Mouse (Mus musculus) liver, embryonic 16.5 days (tissue): ENCODE measurements around the gene Gm42715. TPM values are rescaled to one million over a fixed set of nuclear protein-coding genes. Genes with fewer than 3 reads are reported as not detected.

Source experiments
- ATAC-seq: fragments of 200-750 bp; cut with Nextera tagmentation; 2 replicates; pipeline ENCODE4 v1.8.0; 2017; ENCODE audit warnings: low read depth, mild to moderate bottlenecking, moderate number of reproducible peaks, moderate library complexity
- H3K27ac ChIP-seq: fragments of 300-500 bp; sonication (generic); 2 replicates; pipeline ENCODE4 v1.5.1; 2014; ENCODE audit warnings: mild to moderate bottlenecking, low read length
- H3K27me3 ChIP-seq: fragments of 300-500 bp; sonication (generic); 2 replicates; pipeline ENCODE4 v1.6.1; 2014; ENCODE audit warnings: low read depth, low read length, mixed read lengths; ENCODE audit not compliant: control insufficient read depth, insufficient read depth
- H3K36me3 ChIP-seq: fragments of 300-500 bp; sonication (generic); 2 replicates; pipeline ENCODE4 v1.6.1; 2014; ENCODE audit warnings: mild to moderate bottlenecking; ENCODE audit not compliant: control insufficient read depth, insufficient read depth
- H3K4me1 ChIP-seq: fragments of 300-500 bp; sonication (generic); 2 replicates; pipeline ENCODE4 v1.6.1; 2014; ENCODE audit warnings: low read depth, low read length, mixed read lengths; ENCODE audit not compliant: control insufficient read depth
- H3K4me2 ChIP-seq: fragments of 300-500 bp; sonication (generic); 2 replicates; pipeline ENCODE4 v1.6.1; 2014; ENCODE audit warnings: low read depth, low read length, mixed read lengths
- H3K4me3 ChIP-seq: fragments of 300-500 bp; sonication (generic); 2 replicates; pipeline ENCODE4 v1.5.1; 2014; ENCODE audit warnings: low read depth, mild to moderate bottlenecking, low read length
- H3K9ac ChIP-seq: fragments of 300-500 bp; sonication (generic); 2 replicates; pipeline ENCODE4 v1.6.1; 2014; ENCODE audit warnings: low read depth, low read length
- H3K9me3 ChIP-seq: fragments of 300-500 bp; sonication (generic); replicated peaks from 2 replicates; pipeline ENCODE4 v1.6.1; 2016; ENCODE audit warnings: low read length; ENCODE audit not compliant: control insufficient read depth
- WGBS: fragments of 180-500 bp; shearing (Covaris S2); extraction: QIAGEN DNeasy Blood & Tissue Kit; methylation state at CpG from one replicate; pipeline ENCODE4 v1.1.7; 2014; ENCODE audit not compliant: insufficient replicate concordance; 5-methylcytosine and 5-hydroxymethylcytosine counted together
- polyA plus RNA-seq: library from polyadenylated mRNA; unstranded; fragments of >200 nt; fragmentation: Nextera tagmentation; extraction: Ambion mirVana; gene quantifications from 2 replicates; pipeline ENCODE4 v1.2.1, GENCODE M21; 2015

Gene Gm42715
- polyA plus RNA-seq, 1 experiment from 2014 or later: 5.5 TPM

DNA sequence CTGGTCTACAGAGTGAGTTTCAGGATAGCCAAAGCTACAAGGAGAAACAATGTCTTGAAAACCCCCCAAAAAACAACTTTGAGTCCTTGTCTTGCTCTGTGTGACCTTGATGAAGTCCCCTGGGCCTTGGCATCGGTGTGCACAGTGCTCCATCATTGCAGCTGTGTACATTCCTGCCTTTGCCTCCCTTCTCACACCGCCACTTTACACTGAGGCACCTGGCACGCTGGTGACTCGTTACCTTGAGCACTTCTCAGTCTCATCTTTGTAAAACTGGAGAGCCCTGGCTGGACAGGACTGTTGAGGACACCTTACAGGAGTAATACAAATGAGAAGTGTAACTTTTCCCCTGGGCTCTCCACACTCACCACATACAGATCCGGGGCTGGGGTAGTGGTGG, 67.8 kb downstream of the Gm42715 start:
- Histone ChIP-seq H3K36me3 (peaks cover 33% of the 10 kb centered on the region), H3K4me1 (peaks cover 38% of the 10 kb centered on the region), H3K9ac (peak overlapping the region; percentile 69; the same call in 1 of the 2 replicates), H3K27me3 (no peaks in the 10 kb centered on the region), H3K4me3 (peak overlapping the region; percentile 92), H3K9me3 (no peaks in the 10 kb centered on the region), H3K27ac (peak overlapping the region; percentile 72), H3K4me2 (peak overlapping the region; percentile 97)
- 70% methylated on average over 5 of the region's 5 CpGs for WGBS
- ATAC-seq: no peak

DNA sequence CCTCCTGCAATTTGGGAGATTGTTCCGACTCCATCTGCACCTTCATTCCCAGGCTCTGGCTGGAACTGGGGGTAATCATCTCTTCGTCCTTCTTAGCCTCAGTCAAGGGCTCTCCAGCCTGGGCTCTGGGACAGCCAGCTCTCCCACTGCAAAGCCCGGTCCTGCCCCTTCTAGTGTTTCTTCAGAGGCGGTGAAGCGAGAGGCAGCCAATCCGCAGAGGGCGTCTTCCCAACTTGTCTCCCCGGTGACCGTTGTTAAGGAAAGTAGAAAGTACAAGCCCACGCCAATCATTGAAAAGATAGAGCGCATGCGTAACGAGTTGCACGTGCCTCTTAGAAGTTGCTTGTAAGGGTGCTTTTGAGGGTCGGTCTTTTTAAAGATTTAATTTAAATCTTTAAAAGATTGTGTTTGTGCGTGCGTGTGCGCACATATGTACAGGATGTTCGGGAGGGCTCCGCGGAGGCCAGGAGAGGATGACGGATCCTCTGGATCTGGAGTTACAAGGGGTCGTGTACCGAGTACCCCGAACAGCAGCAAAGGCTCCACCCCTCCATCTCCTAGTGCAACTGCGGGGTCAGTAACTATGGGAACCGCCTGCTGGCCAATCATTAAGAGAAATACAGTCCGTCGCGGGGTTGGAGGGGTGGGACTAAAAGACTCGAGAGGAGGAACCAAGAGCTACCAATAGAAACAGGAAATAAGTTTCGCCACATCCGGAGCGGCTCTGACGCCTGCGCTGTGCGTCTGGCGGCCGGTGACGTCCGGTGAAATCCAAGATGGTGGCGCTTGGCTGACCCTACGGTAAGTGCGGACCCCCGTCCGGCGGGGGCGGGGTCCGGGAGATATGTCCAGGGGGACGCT, 68.9 kb downstream of the Gm42715 start, which contains the start of the genes Ccdc189 and Rnf40:
TSS of gene Ccdc189 (minus strand) at position 585 of the 861 bp plus-strand sequence.
TSS of gene Rnf40 (plus strand) at position 757 of the 861 bp plus-strand sequence.
- peak within 1 kb of the TSS; percentile 97 for H3K4me2 ChIP-seq
- peak; percentile 91 for ATAC-seq

DNA sequence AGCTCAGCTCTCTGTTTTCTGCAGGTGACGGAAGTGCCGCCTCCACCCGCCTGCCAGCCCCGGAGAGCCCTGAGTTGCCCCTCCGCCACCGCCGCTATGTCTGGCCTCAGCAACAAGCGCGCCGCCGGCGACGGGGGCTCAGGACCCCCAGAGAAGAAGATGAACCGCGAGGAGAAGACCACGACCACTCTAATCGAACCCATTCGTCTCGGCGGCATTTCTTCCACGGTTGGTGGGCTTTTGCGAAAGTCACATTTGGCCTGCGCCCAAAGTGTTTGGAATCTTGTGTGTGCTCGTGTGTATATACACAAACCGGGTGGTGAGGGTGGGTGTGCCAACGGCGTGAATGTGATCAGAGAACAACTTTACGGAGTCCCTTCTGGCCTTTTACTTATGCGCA, 69.5 kb downstream of the Gm42715 start:
- peaks cover 38% of the 10 kb centered on the region for H3K4me1 ChIP-seq
- ATAC-seq: peak; percentile 2; the same call in 1 of the 2 replicates

More for the DNA sequence above, 68.9 kb downstream of the Gm42715 start, which contains the start of the genes Ccdc189 and Rnf40:
- peak within 1 kb of the TSS; percentile 92 for H3K9ac ChIP-seq
- peaks cover 38% of the 10 kb centered on the region for H3K4me1 ChIP-seq
- under 1% methylated on average over 50 of the region's 50 CpGs for WGBS
- H3K4me3 ChIP-seq: peak within 1 kb of the TSS; percentile 92
- H3K27me3 ChIP-seq: no peaks in the 10 kb centered on the region
- no peaks in the 10 kb centered on the region for H3K9me3 ChIP-seq
- peak within 1 kb of the TSS; percentile 72 for H3K27ac ChIP-seq
- peaks cover 33% of the 10 kb centered on the region for H3K36me3 ChIP-seq

DNA sequence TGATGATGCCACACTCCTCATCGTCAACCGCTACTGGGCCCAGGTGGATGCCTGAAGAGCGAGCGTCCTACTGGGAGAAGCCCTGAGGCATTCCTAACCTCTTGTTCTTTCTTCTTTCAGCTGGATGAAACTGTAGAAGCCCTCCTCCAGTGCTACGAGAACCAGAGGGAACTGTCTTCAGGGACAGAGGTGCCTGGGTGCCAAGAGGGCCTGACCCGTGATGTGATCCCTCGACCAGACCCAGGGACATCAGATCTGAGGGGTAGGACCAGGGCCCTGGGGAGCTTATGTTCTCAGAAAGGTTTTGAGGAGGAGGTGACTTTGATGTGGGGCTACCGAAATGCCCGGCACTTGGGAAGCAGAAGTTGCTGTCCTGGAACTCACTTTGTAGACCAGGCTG, 70.3 kb downstream of the Gm42715 start:
- no peaks in the 10 kb centered on the region for H3K27me3 ChIP-seq
- H3K4me2 ChIP-seq: peak overlapping the region; percentile 97
- H3K36me3 ChIP-seq: peaks cover 45% of the 10 kb centered on the region
- WGBS: 89% methylated on average over 9 of the region's 9 CpGs
- no peaks in the 10 kb centered on the region for H3K9me3 ChIP-seq
- no peak overlapping the region for H3K9ac ChIP-seq
- no peak for ATAC-seq
- H3K4me1 ChIP-seq: peaks cover 38% of the 10 kb centered on the region
- H3K4me3 ChIP-seq: peak overlapping the region; percentile 92
- no peak overlapping the region for H3K27ac ChIP-seq

More for the DNA sequence above, 69.5 kb downstream of the Gm42715 start:
- Histone ChIP-seq H3K4me2 (peak overlapping the region; percentile 97), H3K36me3 (peaks cover 39% of the 10 kb centered on the region), H3K27me3 (no peaks in the 10 kb centered on the region), H3K4me3 (peak overlapping the region; percentile 92), H3K27ac (peak overlapping the region; percentile 68), H3K9me3 (no peaks in the 10 kb centered on the region), H3K9ac (peak overlapping the region; percentile 92)
- 5% methylated on average over 29 of the region's 29 CpGs for WGBS

DNA sequence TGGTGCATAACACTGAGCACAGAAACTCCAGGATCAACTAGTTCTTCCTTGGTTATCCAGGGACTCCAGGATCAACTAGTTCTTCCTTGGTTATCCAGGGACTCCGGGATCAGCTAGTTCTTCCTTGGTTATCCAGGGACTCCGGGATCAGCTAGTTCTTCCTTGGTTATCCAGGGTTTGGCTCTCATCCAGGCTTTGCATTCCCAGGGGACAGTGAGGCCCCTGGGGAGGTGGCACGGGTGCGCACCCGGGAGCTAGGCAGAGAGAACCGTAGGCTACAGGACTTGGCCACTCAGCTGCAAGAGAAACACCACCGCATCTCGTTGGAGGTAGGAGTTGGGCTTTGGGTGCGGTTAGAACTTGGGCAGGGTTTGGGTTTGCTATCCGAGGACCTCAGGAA, 71.7 kb downstream of the Gm42715 start:
- Histone ChIP-seq H3K9me3 (no peaks in the 10 kb centered on the region), H3K36me3 (peaks cover 59% of the 10 kb centered on the region), H3K27ac (no peak overlapping the region), H3K27me3 (no peaks in the 10 kb centered on the region), H3K9ac (no peak overlapping the region), H3K4me1 (peaks cover 28% of the 10 kb centered on the region), H3K4me3 (no peak overlapping the region), H3K4me2 (no peak overlapping the region)
- WGBS: 85% methylated on average over 10 of the region's 10 CpGs
- no peak for ATAC-seq

DNA sequence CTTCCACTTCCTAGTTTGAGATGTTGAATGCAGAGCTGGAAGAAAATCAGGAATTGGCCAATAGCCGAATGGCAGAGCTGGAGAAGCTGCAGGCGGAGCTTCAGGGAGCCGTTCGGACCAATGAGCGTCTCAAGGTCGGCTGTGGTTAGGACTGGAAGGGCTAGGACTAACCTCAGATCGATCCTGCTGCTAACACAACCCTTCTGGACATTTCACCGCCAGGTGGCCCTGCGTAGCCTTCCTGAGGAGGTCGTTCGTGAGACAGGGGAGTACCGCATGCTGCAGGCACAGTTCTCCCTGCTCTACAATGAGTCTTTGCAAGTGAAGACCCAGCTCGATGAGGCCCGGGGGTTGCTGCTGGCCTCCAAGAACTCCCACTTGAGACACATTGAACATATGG, 73.2 kb downstream of the Gm42715 start:
- Histone ChIP-seq H3K9ac (no peak overlapping the region), H3K27me3 (no peaks in the 10 kb centered on the region), H3K4me1 (peaks cover 14% of the 10 kb centered on the region), H3K9me3 (no peaks in the 10 kb centered on the region), H3K4me2 (no peak overlapping the region), H3K27ac (no peak overlapping the region), H3K4me3 (no peak overlapping the region), H3K36me3 (peaks cover 74% of the 10 kb centered on the region)
- no peak for ATAC-seq
- 87% methylated on average over 14 of the region's 14 CpGs for WGBS

DNA sequence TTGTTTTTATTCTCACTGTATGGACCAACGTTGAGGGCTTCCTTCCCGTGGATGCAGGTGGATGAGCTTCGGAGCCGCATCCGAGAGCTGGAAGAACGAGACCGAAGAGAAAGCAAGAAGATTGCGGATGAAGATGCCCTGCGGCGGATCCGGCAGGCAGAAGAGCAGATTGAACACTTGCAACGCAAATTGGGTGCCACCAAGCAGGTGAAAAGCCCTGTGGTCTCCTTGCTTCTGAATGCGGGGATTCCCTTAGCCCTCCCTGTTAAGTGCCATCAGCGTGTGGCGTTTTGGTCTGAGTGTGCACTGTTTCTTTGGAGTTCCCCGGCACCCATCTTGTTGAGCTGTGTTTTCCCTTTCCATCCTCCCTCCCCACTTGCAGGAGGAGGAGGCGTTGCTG, 77.4 kb downstream of the Gm42715 start:
- no peaks in the 10 kb centered on the region for H3K9me3 ChIP-seq
- no peak overlapping the region for H3K4me2 ChIP-seq
- H3K27me3 ChIP-seq: no peaks in the 10 kb centered on the region
- no peaks in the 10 kb centered on the region for H3K4me1 ChIP-seq
- peaks cover 83% of the 10 kb centered on the region for H3K36me3 ChIP-seq
- H3K27ac ChIP-seq: no peak overlapping the region
- H3K4me3 ChIP-seq: no peak overlapping the region
- H3K9ac ChIP-seq: no peak overlapping the region
- ATAC-seq: no peak
- 95% methylated on average over 17 of the region's 17 CpGs for WGBS

DNA sequence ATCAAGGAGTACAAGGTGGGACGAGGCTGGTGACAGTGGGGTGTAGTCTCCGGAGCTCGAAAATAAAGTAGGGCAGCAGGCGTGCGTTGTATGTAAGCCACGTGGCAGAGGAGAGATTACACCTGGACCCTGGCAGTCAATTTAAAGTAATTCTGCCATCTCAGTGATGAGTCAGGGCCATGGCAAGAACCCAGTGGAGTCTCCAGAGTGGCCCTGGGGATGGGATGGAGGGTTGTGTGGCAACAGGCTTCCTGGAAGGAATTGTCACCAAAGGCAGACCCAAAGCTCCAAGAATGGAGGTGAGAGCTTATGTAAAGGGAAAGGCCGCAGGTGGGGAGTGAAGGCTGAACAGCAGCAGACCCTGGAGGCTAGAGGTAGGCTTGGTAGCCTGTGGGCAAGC, 81.2 kb downstream of the Gm42715 start:
- Histone ChIP-seq H3K27ac (no peak overlapping the region), H3K27me3 (no peaks in the 10 kb centered on the region), H3K9me3 (no peaks in the 10 kb centered on the region), H3K36me3 (peaks cover 59% of the 10 kb centered on the region), H3K9ac (no peak overlapping the region), H3K4me1 (no peaks in the 10 kb centered on the region), H3K4me2 (no peak overlapping the region), H3K4me3 (no peak overlapping the region)
- ATAC-seq: no peak
- WGBS: 93% methylated on average over 7 of the region's 7 CpGs

DNA sequence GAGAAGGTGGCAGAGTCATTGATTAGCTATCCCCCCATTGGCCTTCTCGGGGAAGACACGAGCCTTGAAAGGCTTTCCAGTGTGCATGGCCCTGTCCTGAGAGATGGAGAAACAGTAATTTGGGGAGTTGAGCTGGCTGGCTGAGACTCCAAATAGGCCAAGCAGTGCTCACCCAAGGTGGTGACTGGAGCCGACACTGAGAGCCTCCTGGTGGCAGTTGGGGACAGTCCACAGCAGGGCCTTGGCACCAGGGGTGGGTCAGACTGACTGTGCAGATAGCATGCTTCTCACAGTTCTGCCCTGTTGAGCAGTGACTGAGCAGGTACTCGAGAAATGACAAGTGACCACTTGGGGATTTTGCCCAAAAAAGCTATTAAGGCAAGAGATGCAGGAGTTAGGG, 82.4 kb downstream of the Gm42715 start:
- Histone ChIP-seq H3K4me2 (no peak overlapping the region), H3K27ac (no peak overlapping the region), H3K36me3 (peaks cover 48% of the 10 kb centered on the region), H3K4me3 (no peak overlapping the region), H3K9me3 (no peaks in the 10 kb centered on the region), H3K9ac (no peak overlapping the region), H3K27me3 (no peaks in the 10 kb centered on the region), H3K4me1 (no peaks in the 10 kb centered on the region)
- no peak for ATAC-seq
- WGBS: 78% methylated on average over 4 of the region's 4 CpGs
